Mouse (Mus musculus): ENCODE data around the gene Ctsa. TPM values are rescaled to one million over a fixed set of nuclear protein-coding genes. Genes with fewer than 3 reads are reported as not detected.

Ctsa gene
- polyA plus RNA-seq, 1 experiment from 2014 or later, result 134 TPM

DNA sequence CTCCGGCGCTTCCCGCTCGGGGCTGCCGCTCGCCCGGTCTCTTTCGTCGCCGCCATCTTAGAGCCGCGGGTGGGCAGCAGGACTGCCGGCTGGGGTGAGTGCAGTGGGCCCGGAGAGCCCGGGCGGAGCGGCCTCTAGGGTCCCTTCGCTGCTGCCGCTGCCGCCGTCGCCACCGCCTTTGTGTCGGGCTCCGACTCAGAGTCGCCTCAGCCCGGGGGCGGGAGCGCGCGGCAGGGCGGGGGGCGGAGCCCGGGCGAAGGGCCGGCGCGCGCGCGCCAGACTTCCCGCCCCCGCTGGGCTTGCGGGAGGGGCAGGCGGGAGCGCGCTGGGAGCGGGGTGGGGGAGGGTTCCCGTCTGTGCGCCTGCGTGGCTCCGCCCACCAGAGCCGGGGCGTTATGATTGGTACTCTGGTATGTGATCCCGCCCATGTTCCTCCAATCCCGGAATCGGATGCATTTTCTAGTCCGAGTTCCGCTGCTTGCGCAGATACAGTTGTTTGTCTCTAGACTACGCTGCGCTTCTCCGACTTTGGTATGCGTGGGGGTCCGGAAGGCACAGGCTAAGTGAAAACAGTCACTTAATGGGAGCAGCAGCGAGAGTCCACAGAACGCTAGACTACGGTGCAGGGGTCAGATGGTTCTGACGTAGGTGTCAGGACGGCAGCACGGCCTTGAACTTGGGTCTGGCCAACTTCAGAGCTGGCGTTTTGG, 47.0 kb downstream of the Ctsa start:
- H3K4me2 ChIP-seq (replicated peaks; ENCODE audit: low read depth, low read length), result peak overlapping the region; percentile 89
- ATAC-seq (ENCODE audit: insufficient number of reproducible peaks, insufficient read depth, low FRiP score, low read depth), result peak; percentile 86

DNA sequence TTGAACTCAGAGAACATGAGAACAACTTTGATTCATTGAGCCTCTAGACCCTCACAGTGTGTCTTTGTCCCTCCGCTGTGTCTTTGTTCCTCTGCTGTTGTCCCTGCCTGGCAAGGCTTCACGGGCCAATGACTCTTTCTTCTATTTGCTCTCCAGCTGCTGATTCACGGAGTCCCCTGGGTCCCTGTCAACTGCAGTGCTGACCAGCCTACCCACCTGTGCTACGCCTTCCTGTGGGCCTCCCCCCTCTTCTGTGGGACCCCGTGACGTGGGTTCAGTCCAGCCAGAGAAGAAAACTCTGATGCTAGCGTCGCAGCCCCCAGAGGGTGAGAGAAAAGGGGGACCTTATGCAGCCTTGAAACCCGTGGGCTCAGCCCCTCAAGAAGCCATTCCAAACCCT, 49.9 kb downstream of the Ctsa start:
- H3K4me3 ChIP-seq (ENCODE audit: low read depth, low read length), result no peak overlapping the region
- ATAC-seq (ENCODE audit: insufficient number of reproducible peaks, insufficient read depth, low FRiP score, low read depth), result no peak
- peaks cover 11% of the 10 kb centered on the region; the same call in 1 of the 2 replicates for H3K4me1 ChIP-seq (ENCODE audit: control insufficient read depth, insufficient read depth, low read length)
- H3K4me2 ChIP-seq (replicated peaks; ENCODE audit: low read depth, low read length), result no peak overlapping the region
- H3K9me3 ChIP-seq (ENCODE audit: control insufficient read depth, low read depth, low read length), result no peaks in the 10 kb centered on the region
- H3K27me3 ChIP-seq (ENCODE audit: control insufficient read depth, insufficient read depth, low read length), result no peaks in the 10 kb centered on the region
- peaks cover 50% of the 10 kb centered on the region for H3K36me3 ChIP-seq (ENCODE audit: control insufficient read depth, insufficient read depth, low read length)
- no peak overlapping the region for H3K27ac ChIP-seq (ENCODE audit: low read length)
- H3K9ac ChIP-seq (replicated peaks; ENCODE audit: low read depth, low read length), result no peak overlapping the region
- WGBS, result 86% methylated on average over 9 of the region's 9 CpGs

More for the DNA sequence above, 47.0 kb downstream of the Ctsa start:
- peaks cover 21% of the 10 kb centered on the region; the same call in 1 of the 2 replicates for H3K36me3 ChIP-seq (ENCODE audit: control insufficient read depth, insufficient read depth, low read length)
- H3K27me3 ChIP-seq (ENCODE audit: control insufficient read depth, insufficient read depth, low read length), result no peaks in the 10 kb centered on the region
- peak overlapping the region; percentile 97 for H3K4me3 ChIP-seq (ENCODE audit: low read depth, low read length)
- peak overlapping the region; percentile 100 for H3K9ac ChIP-seq (replicated peaks; ENCODE audit: low read depth, low read length)
- H3K27ac ChIP-seq (ENCODE audit: low read length), result peak overlapping the region; percentile 100
- no peaks in the 10 kb centered on the region for H3K9me3 ChIP-seq (ENCODE audit: control insufficient read depth, low read depth, low read length)
- peaks cover 11% of the 10 kb centered on the region; the same call in 1 of the 2 replicates for H3K4me1 ChIP-seq (ENCODE audit: control insufficient read depth, insufficient read depth, low read length)
- WGBS, result under 1% methylated on average over 72 of the region's 72 CpGs

DNA sequence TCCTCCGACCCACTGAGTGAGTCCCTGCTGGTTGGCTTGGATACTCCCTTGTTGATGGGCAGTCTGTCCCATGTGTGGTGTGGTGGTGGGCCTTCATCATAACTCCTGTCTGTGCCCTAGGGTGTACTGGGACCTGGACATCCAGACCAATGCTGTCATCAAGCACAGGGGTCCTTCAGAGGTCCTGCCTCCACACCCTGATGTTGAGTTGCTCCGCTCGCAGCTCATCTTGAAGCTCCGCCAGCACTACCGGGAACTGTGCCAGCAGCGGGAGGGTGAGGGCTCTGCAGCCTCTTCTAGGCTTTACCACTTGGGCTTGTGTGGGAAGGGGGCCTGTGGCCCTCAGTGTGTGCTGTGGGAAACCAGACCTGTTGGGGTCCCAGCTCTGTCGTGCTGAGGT, 53.1 kb downstream of the Ctsa start:
- no peak for ATAC-seq (ENCODE audit: insufficient number of reproducible peaks, insufficient read depth, low FRiP score, low read depth)
- Histone ChIP-seq H3K27ac (ENCODE audit: low read length) (no peak overlapping the region), H3K4me2 (replicated peaks; ENCODE audit: low read depth, low read length) (no peak overlapping the region), H3K4me3 (ENCODE audit: low read depth, low read length) (no peak overlapping the region), H3K4me1 (ENCODE audit: control insufficient read depth, insufficient read depth, low read length) (peaks cover 2% of the 10 kb centered on the region; the same call in 1 of the 2 replicates), H3K36me3 (ENCODE audit: control insufficient read depth, insufficient read depth, low read length) (peaks cover 81% of the 10 kb centered on the region), H3K27me3 (ENCODE audit: control insufficient read depth, insufficient read depth, low read length) (no peaks in the 10 kb centered on the region), H3K9ac (replicated peaks; ENCODE audit: low read depth, low read length) (no peak overlapping the region), H3K9me3 (ENCODE audit: control insufficient read depth, low read depth, low read length) (no peaks in the 10 kb centered on the region)
- WGBS, result 60% methylated on average over 7 of the region's 7 CpGs

DNA sequence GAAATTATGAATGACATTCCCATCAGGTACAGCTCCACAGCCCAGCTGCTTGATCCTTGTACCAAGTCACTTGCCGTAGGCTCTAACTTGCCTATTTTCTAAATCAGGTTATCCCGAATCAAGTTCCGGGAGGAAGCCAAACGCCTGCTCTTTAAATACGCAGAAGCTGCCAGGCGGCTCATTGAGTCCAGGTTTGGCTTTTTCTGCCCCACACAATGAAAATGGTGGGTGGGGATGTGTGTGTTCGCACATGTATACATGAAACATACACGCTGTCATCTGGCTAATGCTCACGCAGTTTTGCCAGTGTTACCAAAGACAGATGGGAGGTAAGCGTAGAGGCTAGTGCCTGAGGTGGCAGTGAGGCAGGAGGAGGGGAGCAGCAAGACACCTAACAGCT, 53.9 kb downstream of the Ctsa start:
- no peak overlapping the region for H3K4me2 ChIP-seq (replicated peaks; ENCODE audit: low read depth, low read length)
- no peaks in the 10 kb centered on the region for H3K9me3 ChIP-seq (ENCODE audit: control insufficient read depth, low read depth, low read length)
- H3K27ac ChIP-seq (ENCODE audit: low read length), result no peak overlapping the region
- no peak overlapping the region for H3K4me3 ChIP-seq (ENCODE audit: low read depth, low read length)
- H3K9ac ChIP-seq (replicated peaks; ENCODE audit: low read depth, low read length), result no peak overlapping the region
- peaks cover 89% of the 10 kb centered on the region for H3K36me3 ChIP-seq (ENCODE audit: control insufficient read depth, insufficient read depth, low read length)
- H3K27me3 ChIP-seq (ENCODE audit: control insufficient read depth, insufficient read depth, low read length), result no peaks in the 10 kb centered on the region
- no peak for ATAC-seq (ENCODE audit: insufficient number of reproducible peaks, insufficient read depth, low FRiP score, low read depth)
- no peaks in the 10 kb centered on the region for H3K4me1 ChIP-seq (ENCODE audit: control insufficient read depth, insufficient read depth, low read length)
- 94% methylated on average over 10 of the region's 10 CpGs for WGBS

DNA sequence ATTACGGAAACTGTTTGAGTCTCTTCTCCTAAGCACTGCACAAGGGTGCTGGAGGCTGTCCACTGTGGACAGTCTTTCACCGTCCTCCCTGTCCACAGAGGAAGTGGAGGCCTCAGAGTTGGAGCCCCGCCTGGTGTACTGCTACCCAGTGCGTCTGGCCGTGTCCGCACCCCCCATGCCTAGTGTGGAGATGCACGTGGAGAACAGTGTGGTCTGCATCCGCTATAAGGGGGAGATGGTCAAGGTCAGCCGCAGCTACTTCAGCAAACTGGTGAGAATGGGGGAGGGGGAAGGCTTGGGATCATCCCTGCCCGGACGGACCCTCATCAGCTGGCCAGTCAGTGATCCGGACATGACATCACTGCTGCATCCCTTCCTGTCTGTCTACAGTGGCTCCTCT, 56.3 kb downstream of the Ctsa start:
- H3K27ac ChIP-seq (ENCODE audit: low read length), result no peak overlapping the region
- peaks cover 97% of the 10 kb centered on the region for H3K36me3 ChIP-seq (ENCODE audit: control insufficient read depth, insufficient read depth, low read length)
- H3K4me2 ChIP-seq (replicated peaks; ENCODE audit: low read depth, low read length), result no peak overlapping the region
- H3K9me3 ChIP-seq (ENCODE audit: control insufficient read depth, low read depth, low read length), result no peaks in the 10 kb centered on the region
- H3K9ac ChIP-seq (replicated peaks; ENCODE audit: low read depth, low read length), result no peak overlapping the region
- no peak overlapping the region for H3K4me3 ChIP-seq (ENCODE audit: low read depth, low read length)
- H3K4me1 ChIP-seq (ENCODE audit: control insufficient read depth, insufficient read depth, low read length), result no peaks in the 10 kb centered on the region
- 81% methylated on average over 12 of the region's 12 CpGs for WGBS
- H3K27me3 ChIP-seq (ENCODE audit: control insufficient read depth, insufficient read depth, low read length), result no peaks in the 10 kb centered on the region
- no peak for ATAC-seq (ENCODE audit: insufficient number of reproducible peaks, insufficient read depth, low FRiP score, low read depth)

DNA sequence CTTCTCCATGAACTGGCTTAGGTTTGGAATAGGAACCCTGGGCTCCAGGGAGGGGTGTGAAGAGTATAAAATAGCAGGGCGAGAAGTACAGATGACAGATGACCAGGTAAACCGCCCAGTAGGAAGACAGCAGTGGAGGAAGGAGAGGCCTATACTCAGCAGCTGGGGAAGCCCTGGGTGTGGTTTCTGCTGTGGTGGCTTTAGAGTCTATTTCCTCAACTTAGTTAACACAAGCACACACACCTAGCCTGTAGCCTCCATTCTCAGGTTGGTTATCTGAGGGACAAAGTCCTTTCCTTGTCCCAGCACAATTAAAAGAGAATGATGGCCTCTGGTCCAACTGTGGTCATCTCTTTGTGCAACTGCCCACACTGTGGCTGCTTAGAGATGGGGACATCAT, 57.3 kb downstream of the Ctsa start:
- H3K4me1 ChIP-seq (ENCODE audit: control insufficient read depth, insufficient read depth, low read length), result no peaks in the 10 kb centered on the region
- no peak overlapping the region for H3K27ac ChIP-seq (ENCODE audit: low read length)
- 78% methylated on average over 2 of the region's 2 CpGs for WGBS
- peaks cover 99% of the 10 kb centered on the region for H3K36me3 ChIP-seq (ENCODE audit: control insufficient read depth, insufficient read depth, low read length)
- no peaks in the 10 kb centered on the region for H3K27me3 ChIP-seq (ENCODE audit: control insufficient read depth, insufficient read depth, low read length)
- H3K9ac ChIP-seq (replicated peaks; ENCODE audit: low read depth, low read length), result no peak overlapping the region
- H3K4me2 ChIP-seq (replicated peaks; ENCODE audit: low read depth, low read length), result no peak overlapping the region
- no peak overlapping the region for H3K4me3 ChIP-seq (ENCODE audit: low read depth, low read length)
- H3K9me3 ChIP-seq (ENCODE audit: control insufficient read depth, low read depth, low read length), result no peaks in the 10 kb centered on the region
- no peak for ATAC-seq (ENCODE audit: insufficient number of reproducible peaks, insufficient read depth, low FRiP score, low read depth)

Other genes starting within 250 kb of the Ctsa start
- gene Wfdc6a, start 247.4 kb upstream of the Ctsa start, polyA plus RNA-seq (2014; fragmentation: Nextera tagmentation; extraction: Ambion mirVana), result 2.1 and 2.3 TPM in 2 replicates
- gene Eppin, start 239.3 kb upstream of the Ctsa start, polyA plus RNA-seq (2014; fragmentation: Nextera tagmentation; extraction: Ambion mirVana), result not detected in 2 replicates
- not detected in 2 replicates for gene Wfdc6b, start 219.4 kb upstream of the Ctsa start, polyA plus RNA-seq (2014; fragmentation: Nextera tagmentation; extraction: Ambion mirVana)
- gene Wfdc8, start 219.2 kb upstream of the Ctsa start, polyA plus RNA-seq (2014; fragmentation: Nextera tagmentation; extraction: Ambion mirVana), result not detected in 2 replicates
- gene Wfdc16, start 194.1 kb upstream of the Ctsa start, polyA plus RNA-seq (2014; fragmentation: Nextera tagmentation; extraction: Ambion mirVana), result not detected in 2 replicates
- 0.64 and 1.3 TPM in 2 replicates for gene Wfdc10, start 176.8 kb upstream of the Ctsa start, polyA plus RNA-seq (2014; fragmentation: Nextera tagmentation; extraction: Ambion mirVana)
- not detected in 2 replicates for gene Wfdc9, start 176.3 kb upstream of the Ctsa start, polyA plus RNA-seq (2014; fragmentation: Nextera tagmentation; extraction: Ambion mirVana)
- not detected in 2 replicates for gene Wfdc11, start 158.8 kb upstream of the Ctsa start, polyA plus RNA-seq (2014; fragmentation: Nextera tagmentation; extraction: Ambion mirVana)
- gene Wfdc13, start 147.8 kb upstream of the Ctsa start, polyA plus RNA-seq (2014; fragmentation: Nextera tagmentation; extraction: Ambion mirVana), result 2.4 and 2.5 TPM in 2 replicates
- not detected in 2 replicates for gene Spint4, start 134.4 kb upstream of the Ctsa start, polyA plus RNA-seq (2014; fragmentation: Nextera tagmentation; extraction: Ambion mirVana)
- gene Spint5, start 117.6 kb upstream of the Ctsa start, polyA plus RNA-seq (2014; fragmentation: Nextera tagmentation; extraction: Ambion mirVana), result not detected in 2 replicates
- gene Wfdc3, start 86.9 kb upstream of the Ctsa start, polyA plus RNA-seq (2014; fragmentation: Nextera tagmentation; extraction: Ambion mirVana), result 0.78 and 0.95 TPM in 2 replicates
- 64.0 and 69.8 TPM in 2 replicates for gene Dnttip1, start 86.9 kb upstream of the Ctsa start, polyA plus RNA-seq (2014; fragmentation: Nextera tagmentation; extraction: Ambion mirVana)
- 396 and 433 TPM in 2 replicates for gene Ube2c, start 63.0 kb upstream of the Ctsa start, polyA plus RNA-seq (2014; fragmentation: Nextera tagmentation; extraction: Ambion mirVana)
- gene Tnnc2, start 52.9 kb upstream of the Ctsa start, polyA plus RNA-seq (2014; fragmentation: Nextera tagmentation; extraction: Ambion mirVana), result 1.1 and 2.1 TPM in 2 replicates
- 24.4 and 29.5 TPM in 2 replicates for gene Snx21, start 47.0 kb upstream of the Ctsa start, polyA plus RNA-seq (2014; fragmentation: Nextera tagmentation; extraction: Ambion mirVana)
- gene Acot8, start 28.0 kb upstream of the Ctsa start, polyA plus RNA-seq (2014; fragmentation: Nextera tagmentation; extraction: Ambion mirVana), result 18.8 and 19.2 TPM in 2 replicates
- 9.0 and 9.2 TPM in 2 replicates for gene Zswim3, start 27.8 kb upstream of the Ctsa start, polyA plus RNA-seq (2014; fragmentation: Nextera tagmentation; extraction: Ambion mirVana)
- gene Zswim1, start 10.2 kb upstream of the Ctsa start, polyA plus RNA-seq (2014; fragmentation: Nextera tagmentation; extraction: Ambion mirVana), result 16.0 and 17.6 TPM in 2 replicates
- gene Spata25, start 4.3 kb upstream of the Ctsa start, polyA plus RNA-seq (2014; fragmentation: Nextera tagmentation; extraction: Ambion mirVana), result not detected in 2 replicates
- gene Neurl2, start 583 bp downstream of the Ctsa start, polyA plus RNA-seq (2014; fragmentation: Nextera tagmentation; extraction: Ambion mirVana), result 6.3 and 8.3 TPM in 2 replicates
- 50.6 and 53.2 TPM in 2 replicates for gene Pltp, start 24.8 kb downstream of the Ctsa start, polyA plus RNA-seq (2014; fragmentation: Nextera tagmentation; extraction: Ambion mirVana)
- gene Pcif1, start 46.4 kb downstream of the Ctsa start, polyA plus RNA-seq (2014; fragmentation: Nextera tagmentation; extraction: Ambion mirVana), result 70.6 and 87.3 TPM in 2 replicates
- 11.8 and 12.7 TPM in 2 replicates for gene Zfp335, start 78.9 kb downstream of the Ctsa start, polyA plus RNA-seq (2014; fragmentation: Nextera tagmentation; extraction: Ambion mirVana)
- 1.2 and 1.8 TPM in 2 replicates for gene Mmp9, start 107.9 kb downstream of the Ctsa start, polyA plus RNA-seq (2014; fragmentation: Nextera tagmentation; extraction: Ambion mirVana)
- gene Slc12a5, start 127.9 kb downstream of the Ctsa start, polyA plus RNA-seq (2014; fragmentation: Nextera tagmentation; extraction: Ambion mirVana), result 1.4 and 2.1 TPM in 2 replicates
- gene Ncoa5, start 202.0 kb downstream of the Ctsa start, polyA plus RNA-seq (2014; fragmentation: Nextera tagmentation; extraction: Ambion mirVana), result 53.8 and 54.3 TPM in 2 replicates
- 8.3 and 9.7 TPM in 2 replicates for gene Cd40, start 222.8 kb downstream of the Ctsa start, polyA plus RNA-seq (2014; fragmentation: Nextera tagmentation; extraction: Ambion mirVana)

Data from stomach, embryonic 14.5 days (tissue).